Mouse (Mus musculus): ENCODE results near the gene Gm13088. TPM values are rescaled to one million over a fixed set of nuclear protein-coding genes. Genes with fewer than 3 reads are reported as not detected.
"Not testable (repeated sequence)": the region's sequence is repeated elsewhere in the genome, so short reads cannot be mapped to it uniquely, and the experiment has no call there.

Gm13088 gene
- polyA plus RNA-seq (2015; fragmentation: Nextera tagmentation; extraction: Ambion mirVana) = not detected in 2 replicates

GRCm38 (mm10) chr4:143657146-143657545 is at the start of gene Gm13088:
Gene Gm13088, minus strand, starts transcription at chr4:143657246.
- ATAC-seq; H3K4me2 ChIP-seq (replicated peaks; ENCODE audit: low read depth); H3K36me3 ChIP-seq (ENCODE audit: control insufficient read depth, insufficient read depth); H3K4me1 ChIP-seq (replicated peaks; ENCODE audit: control insufficient read depth, insufficient read depth, low read length); H3K4me3 ChIP-seq (ENCODE audit: low read depth, low read length); H3K9ac ChIP-seq (ENCODE audit: low read depth, low read length); H3K27me3 ChIP-seq (replicated peaks; ENCODE audit: control insufficient read depth, insufficient read depth, low read length); H3K27ac ChIP-seq (ENCODE audit: low read depth, low read length); H3K9me3 ChIP-seq (ENCODE audit: control insufficient read depth): not testable (repeated sequence)

DNA sequence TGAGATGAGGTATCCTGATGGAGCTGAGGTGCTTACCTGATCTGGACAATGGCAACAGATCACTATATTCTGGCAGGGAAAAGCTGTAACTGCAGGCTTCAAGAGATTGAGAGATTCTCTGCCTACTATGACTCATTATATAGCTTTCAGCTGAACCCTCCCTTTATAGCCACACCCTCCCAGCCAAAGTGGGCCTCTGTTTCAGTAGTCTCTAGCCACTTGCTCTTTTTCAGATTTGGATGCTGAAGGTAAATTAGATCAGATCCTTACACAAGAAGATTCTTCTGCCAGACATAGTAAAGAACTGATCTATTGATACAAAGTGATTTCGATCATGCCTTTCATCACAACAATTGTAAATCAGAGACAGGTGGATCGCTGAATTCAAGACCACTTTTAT is 45.6 kb upstream of the Gm13088 start, which contains the start of gene Gm13089:
Gene Gm13089, minus strand, starts transcription at position 101 of the 400 bp plus-strand sequence.
- H3K9ac ChIP-seq (ENCODE audit: low read depth, low read length) = no peak within 1 kb of the TSS
- WGBS = 82% methylated on average over 2 of the region's 2 CpGs
- no peaks in the 10 kb centered on the region for H3K27me3 ChIP-seq (replicated peaks; ENCODE audit: control insufficient read depth, insufficient read depth, low read length)
- H3K4me3 ChIP-seq (ENCODE audit: low read depth, low read length) = no peak within 1 kb of the TSS
- H3K4me1 ChIP-seq (replicated peaks; ENCODE audit: control insufficient read depth, insufficient read depth, low read length) = no peaks in the 10 kb centered on the region
- TF ChIP-seq CTCF (IDR thresholded peaks at IDR 0.05; ENCODE audit: low read depth) = no peak
- H3K9me3 ChIP-seq (ENCODE audit: control insufficient read depth) = peaks cover 14% of the 10 kb centered on the region; the same call in 1 of the 2 replicates
- no peaks in the 10 kb centered on the region for H3K36me3 ChIP-seq (ENCODE audit: control insufficient read depth, insufficient read depth)
- ATAC-seq = no peak
- no peak within 1 kb of the TSS for H3K27ac ChIP-seq (ENCODE audit: low read depth, low read length)
- H3K4me2 ChIP-seq (replicated peaks; ENCODE audit: low read depth) = no peak within 1 kb of the TSS

- H3K4me3 ChIP-seq (ENCODE audit: low read depth, low read length); H3K36me3 ChIP-seq (ENCODE audit: control insufficient read depth, insufficient read depth); H3K4me2 ChIP-seq (replicated peaks; ENCODE audit: low read depth); H3K27me3 ChIP-seq (replicated peaks; ENCODE audit: control insufficient read depth, insufficient read depth, low read length); H3K27ac ChIP-seq (ENCODE audit: low read depth, low read length); H3K9ac ChIP-seq (ENCODE audit: low read depth, low read length); H3K9me3 ChIP-seq (ENCODE audit: control insufficient read depth); H3K4me1 ChIP-seq (replicated peaks; ENCODE audit: control insufficient read depth, insufficient read depth, low read length); ATAC-seq: not testable (repeated sequence)
- 77% methylated on average over 4 of the region's 4 CpGs for WGBS
Measured at GRCm38 (mm10) chr4:143618101-143618500, 38.9 kb downstream of the Gm13088 start.

DNA sequence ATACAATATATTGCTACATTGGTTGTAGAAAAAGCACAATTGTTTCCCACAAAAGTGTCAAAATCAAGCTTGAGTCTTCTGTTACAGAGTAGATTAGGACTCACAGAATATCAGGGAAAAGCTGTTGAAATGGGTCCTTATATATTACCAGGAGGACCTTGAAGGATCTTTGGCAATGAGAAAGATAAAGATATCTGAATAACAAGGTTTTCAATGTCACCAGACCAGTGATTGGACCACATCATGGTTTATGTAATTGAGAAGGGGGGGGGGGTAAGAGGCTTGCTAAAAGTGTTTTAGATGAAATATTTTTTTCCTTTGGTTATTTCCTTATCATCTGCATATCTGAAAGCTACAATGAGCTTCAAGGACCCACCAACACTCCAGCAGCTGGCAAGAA is 42.3 kb downstream of the Gm13088 start, which contains the start of gene Gm13083:
Gene Gm13083, plus strand, starts transcription at position 301 of the 400 bp plus-strand sequence.
- H3K27me3 ChIP-seq (replicated peaks; ENCODE audit: control insufficient read depth, insufficient read depth, low read length); H3K9ac ChIP-seq (ENCODE audit: low read depth, low read length); H3K36me3 ChIP-seq (ENCODE audit: control insufficient read depth, insufficient read depth); H3K4me2 ChIP-seq (replicated peaks; ENCODE audit: low read depth); ATAC-seq; H3K4me1 ChIP-seq (replicated peaks; ENCODE audit: control insufficient read depth, insufficient read depth, low read length); H3K4me3 ChIP-seq (ENCODE audit: low read depth, low read length); H3K27ac ChIP-seq (ENCODE audit: low read depth, low read length); H3K9me3 ChIP-seq (ENCODE audit: control insufficient read depth): not testable (repeated sequence)

GRCm38 (mm10) chr4:143611927-143612326 is 45.1 kb downstream of the Gm13088 start:
- WGBS = 82% methylated on average over 9 of the region's 9 CpGs
- not testable (repeated sequence) for ATAC-seq; H3K27ac ChIP-seq (ENCODE audit: low read depth, low read length); H3K4me3 ChIP-seq (ENCODE audit: low read depth, low read length); H3K36me3 ChIP-seq (ENCODE audit: control insufficient read depth, insufficient read depth); H3K4me1 ChIP-seq (replicated peaks; ENCODE audit: control insufficient read depth, insufficient read depth, low read length); H3K27me3 ChIP-seq (replicated peaks; ENCODE audit: control insufficient read depth, insufficient read depth, low read length); H3K9me3 ChIP-seq (ENCODE audit: control insufficient read depth); H3K9ac ChIP-seq (ENCODE audit: low read depth, low read length); H3K4me2 ChIP-seq (replicated peaks; ENCODE audit: low read depth)

Other genes starting within 250 kb of the Gm13088 start
- gene Pramef8, start 244.8 kb downstream of the Gm13088 start, polyA plus RNA-seq (2015; fragmentation: Nextera tagmentation; extraction: Ambion mirVana) = 5.0 and 6.0 TPM in 2 replicates
- not detected in 2 replicates for gene Oog4, start 206.9 kb downstream of the Gm13088 start, polyA plus RNA-seq (2015; fragmentation: Nextera tagmentation; extraction: Ambion mirVana)
- gene Gm13043, start 145.9 kb downstream of the Gm13088 start, polyA plus RNA-seq (2015; fragmentation: Nextera tagmentation; extraction: Ambion mirVana) = not detected in 2 replicates
- not detected in 2 replicates for gene Gm13040, start 121.3 kb downstream of the Gm13088 start, polyA plus RNA-seq (2015; fragmentation: Nextera tagmentation; extraction: Ambion mirVana)
- gene BC080695, start 105.5 kb downstream of the Gm13088 start, polyA plus RNA-seq (2015; fragmentation: Nextera tagmentation; extraction: Ambion mirVana) = not detected in 2 replicates
- gene Gm13057, start 105.5 kb downstream of the Gm13088 start, polyA plus RNA-seq (2015; fragmentation: Nextera tagmentation; extraction: Ambion mirVana) = not detected in 2 replicates
- not detected in 2 replicates for gene Gm13083, start 42.2 kb downstream of the Gm13088 start, polyA plus RNA-seq (2015; fragmentation: Nextera tagmentation; extraction: Ambion mirVana)
- not detected in 2 replicates for gene Gm13089, start 45.5 kb upstream of the Gm13088 start, polyA plus RNA-seq (2015; fragmentation: Nextera tagmentation; extraction: Ambion mirVana)
- not detected in 2 replicates for gene Gm13078, start 62.2 kb upstream of the Gm13088 start, polyA plus RNA-seq (2015; fragmentation: Nextera tagmentation; extraction: Ambion mirVana)
- gene Gm13023, start 132.1 kb upstream of the Gm13088 start, polyA plus RNA-seq (2015; fragmentation: Nextera tagmentation; extraction: Ambion mirVana) = not detected in 2 replicates
- not detected in 2 replicates for gene Gm13084, start 158.8 kb upstream of the Gm13088 start, polyA plus RNA-seq (2015; fragmentation: Nextera tagmentation; extraction: Ambion mirVana)
- not detected in 2 replicates for gene Gm13103, start 189.3 kb upstream of the Gm13088 start, polyA plus RNA-seq (2015; fragmentation: Nextera tagmentation; extraction: Ambion mirVana)
- gene Pramef6, start 243.1 kb upstream of the Gm13088 start, polyA plus RNA-seq (2015; fragmentation: Nextera tagmentation; extraction: Ambion mirVana) = not detected in 2 replicates

Data from intestine, postnatal 0 days (tissue).